Mouse (Mus musculus) layer of hippocampus, postnatal 10 days (tissue): ENCODE results near the gene Zfp541. TPM values are rescaled to one million over a fixed set of nuclear protein-coding genes. Genes with fewer than 3 reads are reported as not detected.

Source experiments
- DNase-seq, 2 experiments: peaks; one replicate each; pipeline ENCODE4 v3.0.0; 2021; ENCODE audit warnings: low spot score in 2 of 2
- total RNA-seq, 2 experiments: library from RNA; stranded (reverse); gene quantifications; 2 replicates each; pipeline ENCODE4 v1.2.3; 2021

The Zfp541 gene
- total RNA-seq, 2 experiments from 2014 or later: 0.40 to 0.43 TPM

GRCm38 (mm10) chr7:16043861-16044435 lies 17.7 kb upstream of the Zfp541 start:
- no peak for DNase-seq

DNA sequence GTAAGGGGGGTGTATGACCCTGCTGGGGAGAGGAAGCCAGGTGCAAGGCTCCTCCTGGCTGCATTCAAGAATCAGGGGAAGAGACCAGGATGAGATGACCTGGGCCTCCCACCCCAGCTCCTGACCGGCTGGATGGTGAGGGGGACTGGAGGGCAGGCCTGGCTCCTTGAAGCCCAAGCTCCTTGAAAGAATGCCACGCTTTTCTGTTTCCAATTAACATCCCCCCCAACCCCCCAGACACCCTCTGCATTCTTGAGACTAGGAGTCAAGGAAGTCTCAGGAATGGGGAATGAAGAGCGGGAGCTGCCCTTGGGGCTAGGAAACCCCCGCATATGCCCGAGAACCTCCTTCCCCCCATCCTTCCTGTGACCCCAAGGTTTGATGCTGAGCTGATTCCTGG lies 17.1 kb upstream of the Zfp541 start:
- DNase-seq: no peak

GRCm38 (mm10) chr7:16045538-16045937 lies 16.1 kb upstream of the Zfp541 start:
- no peak for DNase-seq

DNA sequence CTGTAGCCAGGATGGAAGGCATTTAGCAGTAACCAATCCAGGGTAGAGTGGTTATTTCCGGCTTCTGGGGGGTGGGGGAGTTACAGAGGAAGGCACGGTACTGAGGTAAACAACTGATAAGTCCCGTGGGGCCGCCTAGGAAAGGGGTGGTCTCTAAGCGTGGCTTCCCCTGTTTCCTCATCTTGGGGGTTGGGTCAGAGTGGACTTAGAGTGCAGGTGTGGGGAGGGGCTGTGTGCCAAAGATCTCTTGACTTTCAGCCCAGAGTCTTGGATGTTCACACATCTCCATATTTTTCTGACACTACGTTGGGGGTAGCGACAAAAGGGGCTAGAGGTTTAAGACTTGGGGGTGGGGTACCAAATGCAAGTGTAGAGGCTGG lies 15.5 kb upstream of the Zfp541 start:
- DNase-seq: peak in 1 of 2 experiments; percentile 48

- peak; percentile 73 to 82 for DNase-seq
Observed at GRCm38 (mm10) chr7:16046481-16047337, 14.9 kb upstream of the Zfp541 start.

DNA sequence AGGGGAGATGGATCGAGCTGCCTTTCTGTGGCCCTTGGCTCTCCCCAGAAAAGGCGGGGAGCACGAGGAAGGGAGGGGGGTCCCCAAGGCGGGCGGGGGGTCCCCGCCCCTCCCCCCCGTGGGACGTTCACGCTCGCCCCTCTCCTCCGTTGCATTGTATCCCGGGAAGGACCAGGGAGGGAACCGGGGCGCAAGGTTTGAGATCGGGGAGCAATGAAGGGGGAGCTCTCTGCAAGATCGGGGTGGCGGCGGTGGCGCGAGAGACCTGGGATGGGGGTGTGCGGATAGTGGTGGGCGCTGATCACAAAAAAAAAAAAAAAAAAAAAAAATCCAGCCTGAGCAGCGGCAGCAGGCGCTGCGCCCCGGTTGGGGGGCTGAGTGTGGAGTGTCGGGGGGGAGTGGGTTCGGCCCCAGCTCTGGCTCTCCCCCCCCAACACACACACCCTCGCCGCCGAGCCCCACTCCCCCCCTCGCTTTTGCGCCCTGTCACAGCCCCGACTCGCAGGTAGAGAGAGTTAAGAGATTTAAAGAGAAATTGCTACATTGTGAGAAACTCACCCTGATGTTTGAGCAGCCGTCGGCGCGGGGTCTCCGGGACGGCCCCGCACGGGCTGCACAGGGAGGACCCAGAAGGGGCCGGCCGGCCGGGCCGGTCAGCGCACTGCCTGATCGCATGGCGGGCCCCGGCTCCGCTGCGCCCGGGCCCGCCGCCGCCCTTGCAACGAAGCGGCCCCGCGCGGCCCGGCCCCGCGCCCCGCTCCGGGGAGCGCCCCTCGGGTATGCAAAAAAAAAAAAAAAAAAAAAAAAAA lies 14.1 kb upstream of the Zfp541 start, which contains the start of gene Bicra:
TSS of gene Bicra (minus strand) at position 584 of the 809 bp plus-strand sequence.
- peak; percentile 77 to 88 for DNase-seq

DNA sequence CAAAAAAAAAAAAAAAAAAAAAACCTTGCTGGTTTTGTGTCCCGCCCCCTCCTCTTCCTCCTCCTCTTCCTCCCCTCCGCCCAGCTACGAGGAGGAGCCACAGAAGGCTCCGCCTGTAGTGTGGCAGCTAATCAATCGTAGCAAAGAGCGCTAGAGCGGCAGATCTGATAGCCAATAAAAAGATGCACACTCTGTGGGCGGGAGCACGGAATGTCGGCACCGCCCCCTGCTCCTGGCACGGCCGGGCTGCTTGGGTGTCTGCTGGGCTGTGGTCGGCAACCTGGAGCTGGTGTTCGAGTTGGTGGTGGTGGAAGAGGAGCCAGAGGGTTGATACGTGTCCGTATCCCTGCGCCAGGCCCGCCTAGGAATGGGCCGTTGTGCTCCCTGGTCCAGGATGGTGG lies 13.4 kb upstream of the Zfp541 start:
- peak; percentile 98 to 99 for DNase-seq

GRCm38 (mm10) chr7:16048675-16049575 lies 12.7 kb upstream of the Zfp541 start:
- no peak for DNase-seq

DNA sequence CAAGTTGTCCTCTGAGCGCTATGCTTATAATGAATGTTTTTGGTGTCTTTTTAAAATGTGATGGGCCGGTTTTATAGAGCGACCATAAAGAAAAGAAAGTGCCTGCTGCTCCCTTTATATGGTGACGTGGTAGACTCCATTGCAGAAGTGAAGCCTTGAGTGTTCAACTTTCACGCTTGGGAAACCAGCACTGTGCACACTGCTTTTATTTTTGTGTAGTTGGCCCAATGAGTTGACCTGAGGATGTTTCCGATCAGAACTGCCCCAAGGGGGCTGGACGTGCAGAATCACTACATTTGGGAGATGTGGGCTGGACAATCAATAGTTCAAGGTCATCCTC lies 12.1 kb upstream of the Zfp541 start:
- no peak for DNase-seq

- DNase-seq: no peak
Observed at GRCm38 (mm10) chr7:16050600-16050999, 11.0 kb upstream of the Zfp541 start.

DNA sequence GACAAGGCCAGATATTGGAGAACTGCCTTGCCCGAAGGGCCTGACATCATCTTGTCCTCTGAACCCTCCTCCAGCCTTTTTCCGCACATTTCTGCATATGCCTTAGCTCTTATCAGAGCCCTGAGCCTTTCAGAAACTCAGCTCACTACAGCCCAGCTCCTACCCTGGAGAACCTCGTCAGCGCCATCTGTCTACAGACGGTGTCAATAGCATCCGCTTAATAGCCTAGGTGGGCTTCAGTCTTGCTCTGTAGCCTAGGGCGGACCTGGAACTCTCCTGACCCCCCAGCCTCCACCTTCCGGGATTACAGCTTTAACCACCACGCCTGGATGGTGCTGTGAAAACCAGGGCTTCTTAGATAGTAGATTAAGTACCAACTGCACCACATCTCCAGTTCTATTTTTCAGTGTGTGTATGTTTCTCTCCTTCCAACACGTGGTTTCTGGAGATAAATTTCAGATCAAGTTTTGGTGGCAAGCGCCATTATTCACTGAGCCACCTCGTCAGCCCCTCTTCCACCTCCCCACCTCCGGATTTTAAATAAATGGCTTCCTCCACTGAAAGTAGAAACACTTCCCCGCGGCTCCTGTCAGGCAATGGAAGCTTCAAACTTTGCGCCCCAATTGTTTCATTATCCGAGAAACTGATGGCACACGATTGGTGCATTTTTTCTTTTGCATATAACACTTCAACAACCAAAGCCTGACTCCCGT lies 9.6 kb upstream of the Zfp541 start:
- DNase-seq: peak; percentile 75 to 84

GRCm38 (mm10) chr7:16052684-16053083 lies 8.9 kb upstream of the Zfp541 start:
- peak; percentile 92 to 94 for DNase-seq

DNA sequence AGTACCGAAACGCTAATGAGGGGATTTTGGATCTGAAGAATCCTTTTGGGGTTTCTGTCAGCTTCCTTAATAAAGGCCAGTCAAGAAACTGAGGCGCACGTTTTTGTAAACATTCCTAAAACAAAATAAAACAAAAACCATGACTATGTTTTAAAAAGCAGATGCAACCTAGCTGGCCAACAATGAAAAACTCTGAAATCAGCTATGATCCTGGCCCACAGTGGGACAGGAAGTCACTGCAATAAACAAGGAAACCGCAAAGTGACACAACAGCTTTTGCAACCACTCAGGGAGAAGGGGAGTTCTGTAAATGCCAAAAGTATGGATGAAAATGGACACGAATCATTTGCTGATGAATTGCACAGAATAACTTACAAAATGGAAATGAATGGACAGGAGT lies 8.5 kb upstream of the Zfp541 start:
- DNase-seq: no peak

- no peak for DNase-seq
Observed at GRCm38 (mm10) chr7:16054966-16055365, 6.6 kb upstream of the Zfp541 start.

- DNase-seq: no peak
Observed at GRCm38 (mm10) chr7:16055665-16056064, 5.9 kb upstream of the Zfp541 start.

GRCm38 (mm10) chr7:16056459-16057135 lies 5.0 kb upstream of the Zfp541 start:
- DNase-seq: peak; percentile 68

DNA sequence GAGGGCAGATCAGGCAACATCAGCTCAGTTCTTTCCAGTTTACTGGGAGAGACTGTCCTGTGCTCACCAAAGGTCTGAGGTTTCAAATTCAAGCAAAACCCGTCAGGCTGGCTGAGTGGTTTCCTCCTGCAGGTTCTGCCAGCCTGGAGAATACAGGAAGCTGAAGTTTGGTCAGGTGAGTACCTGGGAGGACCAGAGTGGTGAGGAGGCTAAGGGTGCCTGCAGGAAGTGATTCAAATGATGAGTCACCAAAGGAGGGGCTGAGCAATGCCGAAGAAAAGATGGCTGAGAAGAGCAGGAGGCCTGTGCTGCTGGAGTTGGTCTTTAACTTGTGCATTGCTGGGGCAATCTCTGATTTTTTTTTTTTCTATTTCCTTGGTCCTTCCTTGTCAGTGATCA lies 4.5 kb upstream of the Zfp541 start:
- no peak for DNase-seq

DNA sequence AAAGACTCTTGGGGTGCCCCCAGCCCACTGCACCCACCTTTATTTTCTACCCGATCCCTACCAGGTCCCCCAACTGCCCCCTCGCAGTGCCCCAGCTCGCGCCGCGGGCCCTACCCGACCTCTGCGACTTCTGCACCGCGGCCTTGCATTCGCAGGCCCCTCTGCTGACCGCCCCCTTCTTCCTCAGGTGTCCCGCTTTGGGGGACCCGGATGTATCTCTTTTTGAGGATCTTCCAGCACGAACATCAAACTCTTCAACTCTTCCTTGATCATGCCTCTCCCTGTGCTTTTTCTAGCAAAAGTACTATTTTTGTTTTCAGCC lies 446 bp downstream of the Zfp541 start:
- DNase-seq: no peak

GRCm38 (mm10) chr7:16063490-16063889 lies 1.9 kb downstream of the Zfp541 start:
- DNase-seq: no peak

DNA sequence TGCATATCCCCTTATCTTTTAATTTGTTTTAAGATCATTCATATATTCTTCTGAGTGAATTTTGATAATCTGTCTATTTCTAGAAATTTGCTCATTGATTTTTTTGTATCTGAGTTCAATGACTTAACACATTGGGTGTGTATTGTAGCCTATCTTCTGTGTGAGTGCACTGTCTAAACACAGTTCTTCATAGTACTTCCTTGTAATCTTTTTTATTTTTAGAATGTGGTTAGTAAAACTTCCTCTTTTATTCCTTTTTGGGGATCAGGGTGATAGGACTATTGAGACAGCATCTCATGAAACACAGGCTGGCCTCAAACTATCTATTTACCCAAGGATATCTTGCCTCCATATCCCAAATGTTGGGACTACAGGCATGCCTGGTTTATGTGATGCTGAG lies 9.2 kb downstream of the Zfp541 start:
- DNase-seq: no peak
